Mouse (Mus musculus) kidney, adult 18-20 months (tissue): ENCODE measurements around the gene Brip1.

ENCODE experiments used
- DNase-seq: peaks from one replicate; pipeline ENCODE4 v3.0.0; 2021

The Brip1 gene

GRCm38 (mm10) chr11:86106596-86106995 is 94.4 kb downstream of the Brip1 start:
- DNase-seq, result no peak

DNA sequence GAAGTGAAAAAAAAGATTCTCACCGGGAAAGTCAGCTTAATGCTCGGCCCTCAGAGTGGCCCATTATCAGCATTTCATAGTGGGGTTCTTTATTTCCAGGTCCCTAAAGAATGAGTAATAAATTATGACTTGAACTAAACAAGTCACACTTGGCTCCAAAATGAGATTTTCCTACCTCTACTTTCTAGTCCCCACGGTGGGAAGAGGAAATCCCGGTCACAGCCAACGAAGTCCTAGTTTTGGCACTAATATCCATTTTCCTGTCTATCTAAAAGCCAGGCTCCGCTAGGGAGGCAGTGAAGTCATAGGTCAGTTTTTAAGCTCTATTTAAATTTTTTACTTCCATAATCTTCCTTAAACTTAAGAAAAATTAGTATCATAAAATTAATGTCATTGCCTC is 99.8 kb downstream of the Brip1 start:
- DNase-seq, result no peak

DNA sequence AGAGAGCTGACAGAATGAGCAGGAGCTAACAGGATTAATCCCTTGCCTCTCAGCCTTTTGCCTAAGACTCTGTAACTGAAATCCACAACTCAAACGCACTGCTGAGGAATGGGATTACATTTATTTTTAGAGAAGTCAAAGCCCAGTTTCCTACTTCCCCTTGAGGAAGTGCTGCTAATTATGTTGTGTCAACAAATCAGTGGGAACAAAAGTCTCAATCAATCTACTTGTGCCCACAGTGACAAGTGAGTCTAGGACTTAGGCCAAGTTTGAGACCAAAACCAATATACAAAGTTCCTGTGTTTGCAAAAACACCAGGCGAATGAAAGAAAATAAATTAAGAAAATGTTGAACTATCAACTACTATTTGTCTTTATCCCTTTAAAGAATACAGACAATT is 101.7 kb downstream of the Brip1 start:
- DNase-seq, result no peak

- no peak for DNase-seq
Observed at GRCm38 (mm10) chr11:86088815-86089214, 112.2 kb downstream of the Brip1 start.

DNA sequence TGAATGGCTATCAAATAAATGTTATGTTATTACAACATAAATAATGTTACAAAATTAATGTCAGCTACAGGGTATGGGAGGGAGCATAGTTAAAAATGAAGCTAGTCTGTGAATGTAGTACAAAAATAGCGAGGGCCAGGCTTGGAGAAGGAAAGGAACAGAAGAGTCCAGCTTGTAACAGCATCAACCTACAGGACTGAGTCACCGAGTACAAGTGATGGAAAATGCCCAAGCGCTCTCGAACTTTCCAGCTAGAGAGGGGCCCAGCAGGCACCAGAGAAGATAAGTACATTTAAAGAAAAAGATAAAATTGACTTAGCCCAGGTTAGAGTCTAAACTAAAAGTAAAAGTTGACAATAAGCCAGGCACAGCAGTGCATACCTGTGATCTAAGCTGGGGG is 116.5 kb downstream of the Brip1 start:
- DNase-seq, result no peak

- no peak for DNase-seq
Observed at GRCm38 (mm10) chr11:86078025-86078424, 123.0 kb downstream of the Brip1 start.

DNA sequence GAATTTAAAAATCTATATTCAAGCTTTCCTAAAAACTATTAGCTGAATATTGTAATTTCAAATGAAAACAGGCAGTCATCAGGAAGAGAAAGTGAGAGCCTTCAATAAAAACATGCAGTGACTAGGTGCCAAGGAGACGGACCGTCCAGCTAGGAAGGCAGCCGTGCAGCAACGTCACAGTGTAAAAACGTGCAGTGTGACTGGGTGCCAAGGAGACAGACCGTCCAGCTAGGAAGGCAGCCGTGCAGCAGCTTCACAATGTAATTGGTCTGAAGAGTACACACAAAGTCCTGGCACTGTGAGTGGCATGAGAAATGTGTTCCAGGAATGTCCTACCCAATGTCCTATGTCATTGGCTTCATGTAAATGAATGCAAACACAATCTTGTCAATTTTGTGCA is 124.0 kb downstream of the Brip1 start:
- DNase-seq, result no peak

DNA sequence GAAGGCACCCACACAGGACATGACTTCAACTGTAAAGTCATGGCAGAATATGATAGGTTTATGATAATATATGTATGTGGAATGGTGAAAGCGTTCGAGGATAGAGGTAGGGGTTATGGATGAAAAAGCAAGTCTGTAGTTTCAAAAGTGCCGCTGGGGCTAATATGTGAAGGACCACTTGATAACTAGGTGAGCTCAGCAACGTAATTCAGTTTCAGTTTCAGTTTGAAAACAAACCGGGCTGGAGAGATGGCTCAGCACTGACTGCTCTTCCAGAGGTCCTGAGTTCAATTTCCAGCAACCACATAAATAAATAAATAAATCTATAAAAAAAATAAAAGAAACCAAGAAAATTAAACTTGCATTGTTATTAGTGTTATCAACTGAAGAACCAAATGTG is 124.6 kb downstream of the Brip1 start:
- no peak for DNase-seq

- DNase-seq, result no peak
Observed at GRCm38 (mm10) chr11:86075371-86075770, 125.6 kb downstream of the Brip1 start.

- no peak for DNase-seq
Observed at GRCm38 (mm10) chr11:86068651-86069050, 132.3 kb downstream of the Brip1 start.

DNA sequence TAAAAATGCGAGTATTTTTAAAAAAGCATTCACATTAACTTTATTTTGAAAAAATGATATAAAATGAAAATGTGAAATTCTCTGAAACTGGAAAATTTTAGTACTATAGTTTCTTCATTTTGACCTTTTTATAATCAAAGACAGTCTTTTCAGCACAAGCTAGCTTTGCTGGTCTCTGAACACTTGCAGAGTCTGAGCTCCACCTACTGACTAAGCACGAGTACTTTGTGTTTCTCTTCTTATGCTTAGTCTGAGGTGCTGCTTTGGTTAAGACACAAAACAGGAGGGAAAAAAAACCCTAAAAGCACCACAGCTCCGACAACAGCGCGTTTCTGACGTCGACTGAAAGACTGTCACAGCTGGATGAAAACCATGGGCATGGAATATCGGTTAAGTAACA is 133.8 kb downstream of the Brip1 start:
- no peak for DNase-seq

GRCm38 (mm10) chr11:86064881-86065280 is 136.1 kb downstream of the Brip1 start:
- peak; percentile 3 for DNase-seq

DNA sequence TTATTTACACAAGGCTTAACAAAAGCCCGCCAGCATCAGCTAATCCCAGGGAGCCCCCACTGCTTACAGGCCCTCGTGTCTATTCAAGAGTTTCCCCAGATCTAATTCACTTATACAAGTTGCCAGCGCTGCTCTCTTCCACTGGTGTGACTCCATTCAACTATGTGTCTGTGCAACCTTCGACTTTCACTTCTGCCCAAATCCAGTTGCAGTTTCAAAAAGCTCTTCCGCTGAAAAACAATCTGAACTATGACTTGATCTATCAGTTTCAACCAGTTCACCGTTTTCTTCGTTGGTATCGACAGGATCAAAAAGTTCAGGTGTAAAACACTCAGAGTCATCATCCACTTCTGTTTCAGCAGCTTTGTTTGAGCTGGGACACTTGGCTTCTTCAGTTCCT is 139.8 kb downstream of the Brip1 start:
- no peak for DNase-seq

DNA sequence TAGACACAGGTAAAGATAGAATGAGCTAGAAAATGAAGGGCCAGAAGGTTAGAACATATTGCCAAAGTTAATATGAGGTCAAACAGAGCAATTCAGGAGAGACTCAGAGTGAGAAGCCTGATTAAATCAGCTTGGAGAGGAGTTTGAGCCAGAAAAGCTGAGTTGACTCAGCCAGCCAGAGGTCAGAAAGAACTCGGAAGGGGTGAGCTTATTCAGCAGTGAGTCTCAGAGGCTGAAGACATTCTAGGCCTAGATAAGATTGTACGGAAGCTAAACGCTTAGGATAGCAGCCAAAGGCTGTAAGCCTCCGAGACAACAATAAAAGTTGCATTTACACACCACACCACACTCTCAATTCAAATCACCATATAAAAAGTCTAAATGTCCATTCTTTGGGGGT is 141.9 kb downstream of the Brip1 start:
- DNase-seq, result no peak

- DNase-seq, result no peak
Observed at GRCm38 (mm10) chr11:86055806-86056205, 145.2 kb downstream of the Brip1 start.

DNA sequence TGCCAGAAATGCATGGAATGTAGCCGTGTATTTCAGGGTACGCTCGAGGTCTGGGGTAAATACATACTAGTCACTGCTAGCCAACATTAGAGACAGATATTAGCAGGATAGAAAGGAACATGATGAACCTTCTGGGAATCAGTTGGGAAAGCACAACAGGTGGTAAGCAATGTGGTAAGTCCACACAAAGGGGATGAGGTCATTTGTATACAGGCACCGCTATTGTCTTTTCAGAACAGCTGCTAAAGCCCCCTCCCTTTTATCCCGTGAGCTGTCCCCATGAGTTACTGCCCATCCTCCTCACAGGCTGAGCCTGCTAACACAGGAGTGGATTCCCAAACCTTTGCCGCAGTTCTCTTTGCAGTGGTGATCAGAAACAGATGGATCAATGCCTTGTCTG is 149.6 kb downstream of the Brip1 start:
- no peak for DNase-seq

GRCm38 (mm10) chr11:86050430-86051280 is 150.3 kb downstream of the Brip1 start:
- no peak for DNase-seq

GRCm38 (mm10) chr11:86039994-86040393 is 161.0 kb downstream of the Brip1 start:
- DNase-seq, result no peak

DNA sequence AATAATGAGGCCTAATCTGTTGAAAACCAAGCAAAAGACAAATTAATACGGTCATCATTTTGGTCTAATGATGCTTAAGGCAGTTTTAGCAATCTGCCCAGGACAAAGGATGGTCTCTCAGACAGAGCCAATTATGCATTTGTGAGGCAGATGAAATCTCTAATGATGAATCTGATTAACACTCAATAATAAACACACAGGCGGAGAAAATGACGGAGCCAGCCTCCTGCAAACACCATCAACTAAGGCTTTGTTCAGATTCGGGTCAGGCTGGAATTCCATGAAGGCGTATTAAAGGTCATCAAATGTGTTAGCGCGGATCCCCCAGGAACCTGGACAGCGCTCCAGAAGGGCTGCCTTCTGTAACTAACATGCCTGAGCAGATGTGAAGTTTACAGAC is 161.6 kb downstream of the Brip1 start:
- DNase-seq, result no peak

GRCm38 (mm10) chr11:86038701-86039100 is 162.3 kb downstream of the Brip1 start:
- no peak for DNase-seq

DNA sequence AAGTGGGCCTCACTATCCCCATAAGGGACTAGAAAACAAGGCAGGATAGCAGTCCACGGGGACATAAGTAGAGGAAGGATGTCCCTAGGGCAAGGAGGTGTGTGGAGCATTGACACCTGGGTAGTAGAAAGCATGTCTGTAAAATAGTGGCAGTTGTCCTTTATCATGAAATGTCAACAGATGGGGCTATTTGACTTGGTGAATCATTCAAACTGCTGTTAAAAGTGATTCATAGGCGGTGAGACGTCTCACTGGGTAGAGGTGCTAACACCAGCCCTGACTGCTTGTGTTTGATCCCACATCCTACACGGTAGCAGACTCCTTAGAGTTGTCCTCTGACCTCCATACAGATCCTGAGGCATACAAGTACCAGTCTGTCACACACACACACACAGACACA is 168.1 kb downstream of the Brip1 start:
- no peak for DNase-seq

GRCm38 (mm10) chr11:86028034-86028433 is 173.0 kb downstream of the Brip1 start:
- DNase-seq, result no peak

DNA sequence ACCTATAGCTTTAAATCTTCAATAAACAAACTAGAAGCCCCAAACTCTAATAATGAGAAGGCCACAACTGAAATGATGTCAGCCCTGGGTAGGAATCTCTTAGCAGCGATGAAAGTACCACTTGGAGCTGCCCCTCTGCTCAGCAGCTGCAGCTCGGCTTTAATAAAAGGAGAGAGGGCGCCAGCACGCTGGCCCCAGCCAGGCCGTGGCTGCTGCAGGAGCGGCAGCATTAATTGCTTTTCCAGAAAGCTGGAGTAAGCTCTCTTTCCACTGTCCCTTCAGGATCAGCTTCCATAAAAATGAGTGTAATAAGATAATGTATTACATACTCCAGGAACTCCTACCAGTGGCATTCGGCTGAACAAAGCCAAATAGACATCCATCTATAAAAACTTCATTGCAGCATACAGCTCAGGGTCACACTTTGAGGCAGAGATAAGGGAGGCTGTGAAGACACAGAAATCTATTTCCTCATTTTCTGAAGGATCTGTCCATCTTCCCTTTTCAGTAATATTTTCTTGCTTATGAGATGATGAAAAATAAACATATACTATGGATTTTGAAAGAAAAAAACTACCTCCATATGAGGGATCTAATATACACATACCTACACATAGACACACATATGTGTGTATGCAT is 174.3 kb downstream of the Brip1 start:
- DNase-seq, result no peak

GRCm38 (mm10) chr11:86022439-86022838 is 178.6 kb downstream of the Brip1 start:
- DNase-seq, result no peak

GRCm38 (mm10) chr11:86020033-86020432 is 181.0 kb downstream of the Brip1 start:
- no peak for DNase-seq
